Mouse (Mus musculus): Measurements from ENCODE around the gene Dnah17.

- TF ChIP-seq POLR2A (IDR thresholded peaks at IDR 0.05; ENCODE audit: insufficient read depth, low read depth, low read length) (no peak), CTCF (IDR thresholded peaks at IDR 0.05) (no peak)
These were observed 31.8 kb upstream of the Dnah17 start for GRCm38 (mm10) chr11:118162245-118162644.

Measured in heart, adult 2 months (tissue).